Mouse (Mus musculus) 416B (cell line): Measurements from ENCODE around the gene Cideb.

Source experiments
- DNase-seq: peaks from one replicate; pipeline ENCODE4 v3.0.0; 2011; ENCODE audit warnings: low read depth

Cideb gene

GRCm38 (mm10) chr14:55758363-55758784, at the start of gene Cideb:
Cideb (minus strand) TSS chr14:55758458.
- peak; percentile 79 for DNase-seq

- peak; percentile 91 for DNase-seq
These were observed 37.3 kb upstream of the Cideb start for GRCm38 (mm10) chr14:55795380-55796163.

- peak; percentile 52 for DNase-seq
These were observed 35.7 kb upstream of the Cideb start for GRCm38 (mm10) chr14:55793946-55794345.

GRCm38 (mm10) chr14:55793461-55793860, 35.2 kb upstream of the Cideb start:
- peak; percentile 36 for DNase-seq

- DNase-seq = peak; percentile 92
These were observed 30.2 kb upstream of the Cideb start, which contains the start of gene Ripk3 for GRCm38 (mm10) chr14:55788256-55789050. Ripk3 (minus strand) TSS chr14:55788865.

GRCm38 (mm10) chr14:55787731-55788130, 29.5 kb upstream of the Cideb start:
- no peak for DNase-seq

- DNase-seq = no peak
These were observed 26.9 kb upstream of the Cideb start for GRCm38 (mm10) chr14:55785195-55785594.

- DNase-seq = no peak
These were observed 25.6 kb upstream of the Cideb start, which contains the start of gene Adcy4 for GRCm38 (mm10) chr14:55783958-55784235. Adcy4 (minus strand) TSS chr14:55784095.

GRCm38 (mm10) chr14:55783171-55783957, 25.1 kb upstream of the Cideb start:
- no peak for DNase-seq

GRCm38 (mm10) chr14:55782361-55782960, 24.2 kb upstream of the Cideb start:
- no peak for DNase-seq

GRCm38 (mm10) chr14:55781310-55781709, 23.1 kb upstream of the Cideb start:
- peak; percentile 92 for DNase-seq

- no peak for DNase-seq
These were observed 22.5 kb upstream of the Cideb start for GRCm38 (mm10) chr14:55780736-55781135.

- DNase-seq = no peak
These were observed 21.4 kb upstream of the Cideb start for GRCm38 (mm10) chr14:55779656-55780055.

GRCm38 (mm10) chr14:55778686-55779085, 20.4 kb upstream of the Cideb start:
- DNase-seq = no peak

GRCm38 (mm10) chr14:55777806-55778205, 19.5 kb upstream of the Cideb start:
- DNase-seq = peak; percentile 21

- no peak for DNase-seq
These were observed 18.9 kb upstream of the Cideb start for GRCm38 (mm10) chr14:55777176-55777575.

- DNase-seq = no peak
These were observed 18.5 kb upstream of the Cideb start for GRCm38 (mm10) chr14:55776711-55777110.

GRCm38 (mm10) chr14:55769087-55769703, 10.9 kb upstream of the Cideb start:
- DNase-seq = no peak

- DNase-seq = peak; percentile 42
These were observed 10.3 kb upstream of the Cideb start for GRCm38 (mm10) chr14:55768555-55768954.

- DNase-seq = no peak
These were observed 9.5 kb upstream of the Cideb start for GRCm38 (mm10) chr14:55767519-55768414.
